Mouse (Mus musculus) stomach, postnatal 0 days (tissue): ENCODE measurements around the gene Zbed5. TPM values are rescaled to one million over a fixed set of nuclear protein-coding genes. Genes with fewer than 3 reads are reported as not detected.

ENCODE experiments used
- ATAC-seq: fragments of 200-750 bp; cut with Nextera tagmentation; 2 replicates; pipeline ENCODE4 v1.8.0; 2017; ENCODE audit not compliant: low FRiP score, low TSS enrichment
- DNase-seq: peaks from one replicate; pipeline ENCODE4 v3.0.0-alpha.2; 2016; ENCODE audit warnings: low spot score
- H3K27ac ChIP-seq: fragments of 300-500 bp; sonication (generic); replicated peaks from 2 replicates; pipeline ENCODE4 v1.5.1; 2014; ENCODE audit warnings: mild to moderate bottlenecking, control low read depth
- H3K27me3 ChIP-seq: fragments of 300-500 bp; sonication (generic); 2 replicates; pipeline ENCODE4 v1.6.1; 2014; ENCODE audit warnings: low read length; ENCODE audit not compliant: control insufficient read depth, insufficient read depth
- H3K36me3 ChIP-seq: fragments of 300-500 bp; sonication (generic); 2 replicates; pipeline ENCODE4 v1.6.1; 2014; ENCODE audit warnings: low read length, mixed read lengths; ENCODE audit not compliant: control insufficient read depth, insufficient read depth
- H3K4me1 ChIP-seq: fragments of 300-500 bp; sonication (generic); replicated peaks from 2 replicates; pipeline ENCODE4 v1.6.1; 2014; ENCODE audit warnings: antibody characterized with exemption; ENCODE audit not compliant: control insufficient read depth, insufficient read depth
- H3K4me2 ChIP-seq: fragments of 300-500 bp; sonication (generic); replicated peaks from 2 replicates; pipeline ENCODE4 v1.6.1; 2014; ENCODE audit warnings: low read depth, mild to moderate bottlenecking, control low read depth, moderate library complexity
- H3K4me3 ChIP-seq: fragments of 300-500 bp; sonication (generic); 2 replicates; pipeline ENCODE4 v1.5.1; 2014; ENCODE audit warnings: low read depth, low read length, control low read depth
- H3K9ac ChIP-seq: fragments of 300-500 bp; sonication (generic); 2 replicates; pipeline ENCODE4 v1.6.1; 2014; ENCODE audit warnings: mild to moderate bottlenecking, low read length, control low read depth, mixed read lengths
- H3K9me3 ChIP-seq: fragments of 300-500 bp; sonication (generic); 2 replicates; pipeline ENCODE4 v1.6.1; 2016; ENCODE audit warnings: low read length; ENCODE audit not compliant: control insufficient read depth
- CTCF ChIP-seq: IDR thresholded peaks from 2 replicates; pipeline ENCODE4 v1.5.1; 2016; ENCODE audit warnings: antibody characterized with exemption, low read depth, mild to moderate bottlenecking, moderate library complexity
- EP300 ChIP-seq: optimal IDR thresholded peaks from 2 replicates; pipeline ENCODE3; 2016; ENCODE audit warnings: antibody characterized with exemption
- WGBS: fragments of 180-500 bp; shearing (Covaris S2); extraction: QIAGEN DNeasy Blood & Tissue Kit; methylation state at CpG from one replicate; pipeline ENCODE4 v1.1.7; 2014; 5-methylcytosine and 5-hydroxymethylcytosine counted together
- polyA plus RNA-seq: library from polyadenylated mRNA; unstranded; fragments of >200 nt; fragmentation: Nextera tagmentation; extraction: Ambion mirVana; gene quantifications from 2 replicates; pipeline ENCODE4 v1.2.1, GENCODE M21; 2015

Zbed5 gene
- polyA plus RNA-seq, 1 experiment from 2014 or later = 2.6 TPM

DNA sequence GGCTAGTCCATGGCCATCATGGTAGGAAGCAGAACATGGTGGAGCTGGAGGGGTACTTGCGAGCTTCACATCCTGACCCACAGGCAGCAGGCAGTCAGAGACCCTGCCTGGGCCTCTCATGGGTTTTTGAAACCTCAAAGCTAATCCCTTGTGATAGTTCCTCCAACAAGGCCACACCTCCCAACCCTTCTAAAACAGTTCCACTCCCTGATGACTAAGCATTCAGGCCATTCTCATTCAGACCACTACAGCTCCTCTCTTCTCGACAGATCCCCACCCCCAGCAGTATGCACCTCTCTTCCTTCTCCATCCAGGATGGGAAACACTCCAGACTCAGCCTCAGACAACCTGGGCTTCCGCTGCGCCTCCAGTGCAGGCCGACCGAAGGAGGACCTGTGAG, 33.2 kb upstream of the Zbed5 start:
- 96% methylated on average over 6 of the region's 6 CpGs for WGBS
- H3K4me3 ChIP-seq = no peak overlapping the region
- H3K36me3 ChIP-seq = 0 out of 2 replicates have a peak, but pooled peaks cover 4% of the 10 kb centered on the region
- ATAC-seq (no peak), DNase-seq (no peak)
- H3K9me3 ChIP-seq = no peaks in the 10 kb centered on the region
- TF ChIP-seq EP300 (no peak), CTCF (no peak)
- no peak overlapping the region for H3K9ac ChIP-seq
- no peaks in the 10 kb centered on the region for H3K4me1 ChIP-seq
- H3K27me3 ChIP-seq = no peaks in the 10 kb centered on the region
- no peak overlapping the region for H3K4me2 ChIP-seq
- H3K27ac ChIP-seq = no peak overlapping the region

DNA sequence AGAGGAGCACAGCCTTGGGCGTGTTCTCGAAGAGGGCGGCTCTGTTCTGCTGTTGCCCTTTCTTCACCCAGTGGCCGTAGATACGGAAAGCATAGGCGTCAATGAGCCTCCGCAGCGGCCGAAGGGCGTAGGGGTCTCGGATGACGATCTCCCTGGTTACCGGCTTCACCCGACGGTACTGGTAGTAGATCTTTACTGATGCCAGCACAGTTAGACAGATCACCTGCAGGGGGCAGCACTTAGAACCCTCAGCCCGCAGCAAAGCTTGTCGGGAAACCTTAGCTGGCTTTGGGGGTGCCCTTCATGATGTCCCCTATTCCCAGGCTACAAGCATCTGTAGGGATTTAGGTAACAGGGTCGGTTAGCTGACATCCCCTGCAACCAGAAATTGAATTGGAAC, 31.1 kb upstream of the Zbed5 start:
- WGBS = 15% methylated on average over 18 of the region's 18 CpGs
- Histone ChIP-seq H3K4me3 (no peak overlapping the region), H3K9ac (no peak overlapping the region), H3K27me3 (no peaks in the 10 kb centered on the region), H3K36me3 (0 out of 2 replicates have a peak, but pooled peaks cover 2% of the 10 kb centered on the region), H3K4me2 (no peak overlapping the region; the same call in 1 of the 2 replicates), H3K27ac (no peak overlapping the region), H3K4me1 (no peaks in the 10 kb centered on the region), H3K9me3 (no peaks in the 10 kb centered on the region)
- TF ChIP-seq EP300 (no peak), CTCF (peak; percentile 65)
- DNase-seq (peak; percentile 35), ATAC-seq (no peak)

- H3K9ac ChIP-seq = no peak overlapping the region
- DNase-seq (peak; percentile 25), ATAC-seq (peak; percentile 47; the same call in 1 of the 2 replicates)
- no peak overlapping the region for H3K27ac ChIP-seq
- TF ChIP-seq CTCF (no peak), EP300 (no peak)
- H3K27me3 ChIP-seq = no peaks in the 10 kb centered on the region
- H3K36me3 ChIP-seq = 0 out of 2 replicates have a peak, but pooled peaks cover 2% of the 10 kb centered on the region
- H3K9me3 ChIP-seq = no peaks in the 10 kb centered on the region
- H3K4me2 ChIP-seq = no peak overlapping the region
- 78% methylated on average over 12 of the region's 12 CpGs for WGBS
- H3K4me1 ChIP-seq = no peaks in the 10 kb centered on the region
- H3K4me3 ChIP-seq = no peak overlapping the region
Observed at GRCm38 (mm10) chr5:129865841-129866240, 29.7 kb upstream of the Zbed5 start.

- no peak overlapping the region for H3K4me3 ChIP-seq
- no peaks in the 10 kb centered on the region for H3K4me1 ChIP-seq
- H3K27me3 ChIP-seq = no peaks in the 10 kb centered on the region
- no peak overlapping the region for H3K9ac ChIP-seq
- no peaks in the 10 kb centered on the region for H3K36me3 ChIP-seq
- H3K27ac ChIP-seq = no peak overlapping the region
- no peak for DNase-seq
- 83% methylated on average over 19 of the region's 19 CpGs for WGBS
- no peaks in the 10 kb centered on the region for H3K9me3 ChIP-seq
- H3K4me2 ChIP-seq = no peak overlapping the region
- ATAC-seq = no peak
- TF ChIP-seq EP300 = no peak
- no peak for TF ChIP-seq CTCF
Observed at GRCm38 (mm10) chr5:129869238-129869995, 26.1 kb upstream of the Zbed5 start.

- no peaks in the 10 kb centered on the region for H3K9me3 ChIP-seq
- H3K4me2 ChIP-seq = no peak overlapping the region
- no peak overlapping the region for H3K9ac ChIP-seq
- TF ChIP-seq CTCF (no peak), EP300 (no peak)
- no peaks in the 10 kb centered on the region for H3K4me1 ChIP-seq
- no peaks in the 10 kb centered on the region for H3K36me3 ChIP-seq
- no peak for ATAC-seq
- H3K4me3 ChIP-seq = no peak overlapping the region
- WGBS = 73% methylated on average over 2 of the region's 2 CpGs
- no peak for DNase-seq
- no peaks in the 10 kb centered on the region for H3K27me3 ChIP-seq
- H3K27ac ChIP-seq = no peak overlapping the region
Observed at GRCm38 (mm10) chr5:129871238-129871637, 24.3 kb upstream of the Zbed5 start.

GRCm38 (mm10) chr5:129873942-129874341, 21.6 kb upstream of the Zbed5 start:
- Histone ChIP-seq H3K4me2 (no peak overlapping the region), H3K27me3 (no peaks in the 10 kb centered on the region), H3K4me1 (no peaks in the 10 kb centered on the region), H3K36me3 (no peaks in the 10 kb centered on the region), H3K27ac (no peak overlapping the region), H3K9ac (no peak overlapping the region), H3K4me3 (no peak overlapping the region), H3K9me3 (no peaks in the 10 kb centered on the region)
- no peak for TF ChIP-seq EP300
- TF ChIP-seq CTCF = no peak
- DNase-seq = no peak
- ATAC-seq = no peak
- WGBS = 84% methylated on average over 12 of the region's 12 CpGs
